In the genomic region with DNA sequence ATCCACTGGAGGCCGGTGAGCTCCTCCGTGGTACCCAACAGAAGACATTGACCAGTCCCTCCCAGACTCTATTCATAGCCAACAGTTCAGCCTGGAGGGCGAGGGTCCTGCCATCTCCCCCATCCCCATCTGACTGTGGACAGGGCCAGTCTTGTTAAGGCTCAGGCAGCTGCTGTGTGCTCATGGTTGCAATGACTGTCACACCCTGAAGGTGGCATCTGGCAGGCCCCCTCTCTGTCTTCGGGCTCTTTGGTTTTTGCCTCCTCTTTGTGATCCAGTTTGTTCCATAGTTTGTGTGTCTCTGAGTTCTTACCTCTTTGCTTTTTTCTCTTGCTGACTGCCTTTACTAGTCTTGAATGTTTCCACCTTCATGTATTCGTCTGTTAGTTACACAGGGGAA, we compare ENCODE assay signal across 25 mouse cellular contexts. TPM values are rescaled to one million over a fixed set of nuclear protein-coding genes. Genes with fewer than 3 reads are reported as not detected.
DNase-seq lines count a peak whose midpoint lies in the region; ATAC-seq and TF ChIP-seq lines count a peak whose summit lies in the region.
"Had no signal": no experiment of that assay in that cellular context is flagged by ENCODE, and none has a peak within 500 bp of the region (broad histone marks: within the 10 kb centered on the region; RNA-seq: fewer than 3 reads in every experiment).

No protein-coding gene starts in this region.

- H3K9ac ChIP-seq in forebrain, postnatal 0 days: no peak overlapping the region
- H3K9ac ChIP-seq in forebrain, embryonic 11.5 days (ENCODE audit: low read length): no peak overlapping the region
- H3K9ac ChIP-seq: embryonic facial prominence, embryonic 15.5 days; heart, embryonic 12.5 days; hindbrain, embryonic 15.5 days had no signal

- ATAC-seq in forebrain, postnatal 0 days: no peak
- no peak for ATAC-seq in forebrain, embryonic 11.5 days (replicated peaks; ENCODE audit: low FRiP score)
- ATAC-seq: activated CD4-positive, CD25-positive, alpha-beta regulatory T cell, adult 4 months had no signal

- no peak overlapping the region for H3K27ac ChIP-seq in forebrain, postnatal 0 days (ENCODE audit: low read depth, low read length)
- H3K27ac ChIP-seq in forebrain, embryonic 11.5 days (ENCODE audit: low read depth, low read length): no peak overlapping the region
- no peak overlapping the region for H3K27ac ChIP-seq in left cerebral cortex, adult 2 months
- no peak overlapping the region for H3K27ac ChIP-seq in thymus, adult 2 months (ENCODE audit: control insufficient read depth, insufficient read depth, low read length)
- H3K27ac ChIP-seq: embryonic facial prominence, embryonic 15.5 days; gastrocnemius, adult 2 months; hindbrain, embryonic 15.5 days had no signal

- intact Hi-C loops in left cerebral cortex, adult 2 months (cut with DNase I): no loop called here
- intact Hi-C loops in left cerebral cortex, postnatal 14 days (cut with DNase I): no loop called here

- no peaks in the 10 kb centered on the region for H3K36me3 ChIP-seq in forebrain, postnatal 0 days (ENCODE audit: insufficient read depth)
- no peaks in the 10 kb centered on the region for H3K36me3 ChIP-seq in forebrain, embryonic 11.5 days (ENCODE audit: control insufficient read depth, insufficient read depth, low read length)
- no peaks in the 10 kb centered on the region for H3K36me3 ChIP-seq in thymus, adult 2 months (ENCODE audit: control insufficient read depth, insufficient read depth, low read length)
- H3K36me3 ChIP-seq: embryonic facial prominence, embryonic 15.5 days; heart, embryonic 12.5 days; hindbrain, embryonic 15.5 days had no signal

- H3K4me2 ChIP-seq in forebrain, postnatal 0 days (ENCODE audit: low read depth): no peak overlapping the region
- no peak overlapping the region for H3K4me2 ChIP-seq in forebrain, embryonic 11.5 days (ENCODE audit: low read depth, low read length, severe bottlenecking)
- H3K4me2 ChIP-seq: embryonic facial prominence, embryonic 15.5 days; heart, embryonic 12.5 days; hindbrain, embryonic 15.5 days had no signal

- no peaks in the 10 kb centered on the region for H3K4me1 ChIP-seq in forebrain, postnatal 0 days (ENCODE audit: insufficient read depth)
- no peaks in the 10 kb centered on the region for H3K4me1 ChIP-seq in forebrain, embryonic 11.5 days (replicated peaks; ENCODE audit: control insufficient read depth, insufficient read depth, low read length)
- no peaks in the 10 kb centered on the region for H3K4me1 ChIP-seq in thymus, adult 2 months (replicated peaks; ENCODE audit: control insufficient read depth, insufficient read depth, low read length)
- H3K4me1 ChIP-seq: embryonic facial prominence, embryonic 15.5 days; heart, embryonic 12.5 days; hindbrain, embryonic 15.5 days had no signal

- no peaks in the 10 kb centered on the region for H3K27me3 ChIP-seq in forebrain, postnatal 0 days (ENCODE audit: insufficient read depth, low read length)
- H3K27me3 ChIP-seq in forebrain, embryonic 11.5 days (ENCODE audit: control insufficient read depth, insufficient read depth, low read length): no peaks in the 10 kb centered on the region
- H3K27me3 ChIP-seq in thymus, adult 2 months (ENCODE audit: control insufficient read depth, insufficient read depth, low read length): no peaks in the 10 kb centered on the region
- H3K27me3 ChIP-seq: embryonic facial prominence, embryonic 15.5 days; heart, embryonic 12.5 days; hindbrain, embryonic 15.5 days had no signal

- 0 out of 2 replicates have a peak, but pooled peaks have one; percentile 8 for TF ChIP-seq CTCF in forebrain, postnatal 0 days (IDR thresholded peaks at IDR 0.05; ENCODE audit: low read depth)
- peak; percentile 27 for TF ChIP-seq CTCF in left cerebral cortex, adult 2 months (IDR thresholded peaks at IDR 0.05)
- TF ChIP-seq CTCF in thymus, adult 2 months (IDR thresholded peaks at IDR 0.05; ENCODE audit: borderline replicate concordance, control insufficient read depth, extremely low read depth, insufficient read depth, low read length, poor library complexity): no peak

- WGBS in forebrain, postnatal 0 days: 59% methylated on average over 5 of the region's 5 CpGs
- 61% methylated on average over 5 of the region's 5 CpGs for WGBS in forebrain, embryonic 11.5 days
- WGBS in thymus, adult 2 months: 64% methylated on average over 5 of the region's 5 CpGs

- TF ChIP-seq POLR2A in thymus, adult 2 months (IDR thresholded peaks at IDR 0.05; ENCODE audit: control insufficient read depth, extremely low read depth, insufficient read depth, low read length, poor library complexity): no peak

- DNase-seq in forebrain, postnatal 0 days: no peak
- no peak for DNase-seq in forebrain, embryonic 11.5 days (ENCODE audit: low spot score)
- no peak for DNase-seq in left cerebral cortex, adult 2 months (ENCODE audit: extremely low spot score in 1 of 2, low spot score in 2 of 2)
- no peak for DNase-seq in left cerebral cortex, postnatal 14 days (ENCODE audit: low spot score in 2 of 2)
- DNase-seq in retina, postnatal 1 day: peak; percentile 31
- no peak for DNase-seq in retina, embryonic 14.5 days (ENCODE audit: low spot score)
- DNase-seq in thymus, adult 2 months: no peak
- DNase-seq: adrenal gland, postnatal 10 days; cerebellum, postnatal 14 days; gastrocnemius, adult 2 months; heart, postnatal 14 days; kidney, adult 11 months; left cerebral cortex, postnatal 4 days; lung, postnatal 10 days; right cerebral cortex, adult 18-20 months; thymus, postnatal 14 days had no signal

- H3K4me3 ChIP-seq in forebrain, postnatal 0 days (ENCODE audit: low read depth, low read length): no peak overlapping the region
- no peak overlapping the region for H3K4me3 ChIP-seq in forebrain, embryonic 11.5 days (ENCODE audit: low read depth, low read length)
- no peak overlapping the region for H3K4me3 ChIP-seq in left cerebral cortex, adult 2 months
- no peak overlapping the region for H3K4me3 ChIP-seq in thymus, adult 2 months (ENCODE audit: control insufficient read depth, insufficient read depth, low read length)
- H3K4me3 ChIP-seq: embryonic facial prominence, embryonic 15.5 days; gastrocnemius, adult 2 months; heart, embryonic 12.5 days; hindbrain, embryonic 15.5 days had no signal

- H3K9me3 ChIP-seq in forebrain, postnatal 0 days (ENCODE audit: low read length): no peaks in the 10 kb centered on the region
- no peaks in the 10 kb centered on the region for H3K9me3 ChIP-seq in forebrain, embryonic 11.5 days (ENCODE audit: control insufficient read depth, low read length)
- H3K9me3 ChIP-seq: embryonic facial prominence, embryonic 15.5 days; heart, embryonic 12.5 days; hindbrain, embryonic 15.5 days had no signal

RNA-seq across cellular contexts. Expression of a gene that starts 24.1 kb away (rescaled TPM):
- total RNA-seq in forebrain, postnatal 0 days (2014; rRNA removed): 25.2 and 25.4 TPM in 2 replicates
- 9.1 and 13.1 TPM in 2 replicates for polyA plus RNA-seq in forebrain, postnatal 0 days (2015; fragmentation: Nextera tagmentation; extraction: Ambion mirVana)
- 0.13 and 0.20 TPM in 2 replicates for polyA plus RNA-seq in forebrain, embryonic 11.5 days (2014; fragmentation: Nextera tagmentation; extraction: Ambion mirVana)
- total RNA-seq in left cerebral cortex, adult 2 months (2021): 100 to 1,000 TPM; 208 to 213 TPM
- 100 to 1,000 TPM; 121 to 129 TPM for total RNA-seq in left cerebral cortex, postnatal 14 days (2021)
- polyA plus RNA-seq in thymus, adult 2 months (2012; rRNA removed): 1.0 and 1.1 TPM in 2 replicates
- total RNA-seq: liver, adult 2 months; megakaryocyte-erythroid progenitor cell, adult 5-6 weeks had no signal

RNA-seq across cellular contexts. Expression of a gene that starts 49.7 kb away (rescaled TPM):
- not detected in 2 replicates for total RNA-seq in forebrain, postnatal 0 days (2014; rRNA removed)
- polyA plus RNA-seq in forebrain, postnatal 0 days (2015; fragmentation: Nextera tagmentation; extraction: Ambion mirVana): 0.33 and 0.47 TPM in 2 replicates
- polyA plus RNA-seq in forebrain, embryonic 11.5 days (2014; fragmentation: Nextera tagmentation; extraction: Ambion mirVana): 2.8 and 3.9 TPM in 2 replicates
- not detected for total RNA-seq in left cerebral cortex, adult 2 months (2021)
- total RNA-seq in left cerebral cortex, postnatal 14 days (2021): not detected
- 0.37 and 0.77 TPM in 2 replicates for polyA plus RNA-seq in thymus, adult 2 months (2012; rRNA removed)
- total RNA-seq: adrenal gland, postnatal 10 days; gastrocnemius, adult 2 months; heart, postnatal 14 days; layer of hippocampus, adult 8-10 months; left cerebral cortex, postnatal 4 days; liver, adult 2 months; megakaryocyte-erythroid progenitor cell, adult 5-6 weeks; monocyte, adult 5-6 weeks had no signal
- polyA plus RNA-seq: small intestine, adult 2 months had no signal
